Mouse (Mus musculus): ENCODE measurements around the gene Ptprm. TPM values are rescaled to one million over a fixed set of nuclear protein-coding genes. Genes with fewer than 3 reads are reported as not detected.

Gene Ptprm
- polyA plus RNA-seq, 1 experiment from 2014 or later = 35.9 TPM

- no peak for ATAC-seq
- no peak overlapping the region for H3K4me2 ChIP-seq (replicated peaks; ENCODE audit: low read depth, low read length)
- TF ChIP-seq CTCF (IDR thresholded peaks at IDR 0.05) (no peak), EP300 (IDR thresholded peaks at IDR 0.05) (no peak)
- H3K36me3 ChIP-seq (ENCODE audit: insufficient read depth, low read length) = no peaks in the 10 kb centered on the region
- H3K4me1 ChIP-seq (ENCODE audit: insufficient read depth, low read depth, low read length) = no peaks in the 10 kb centered on the region; the same call in 1 of the 2 replicates
- 71% methylated on average over 7 of the region's 7 CpGs for WGBS
- no peak for DNase-seq (ENCODE audit: low spot score)
- H3K27ac ChIP-seq (ENCODE audit: low read length) = no peak overlapping the region
- no peak overlapping the region for H3K9ac ChIP-seq (replicated peaks; ENCODE audit: low read depth)
- no peaks in the 10 kb centered on the region for H3K27me3 ChIP-seq (replicated peaks; ENCODE audit: insufficient read depth, low read length)
- no peak overlapping the region for H3K4me3 ChIP-seq (ENCODE audit: low read depth, low read length)
- H3K9me3 ChIP-seq (ENCODE audit: low read length) = no peaks in the 10 kb centered on the region
These were observed 282.8 kb downstream of the Ptprm start for GRCm38 (mm10) chr17:67071231-67072009.

GRCm38 (mm10) chr17:67063611-67064010, 290.6 kb downstream of the Ptprm start:
- TF ChIP-seq EP300 (IDR thresholded peaks at IDR 0.05) = no peak
- TF ChIP-seq CTCF (IDR thresholded peaks at IDR 0.05) = no peak
- no peak overlapping the region for H3K4me2 ChIP-seq (replicated peaks; ENCODE audit: low read depth, low read length)
- 60% methylated on average over 5 of the region's 5 CpGs for WGBS
- no peaks in the 10 kb centered on the region for H3K36me3 ChIP-seq (ENCODE audit: insufficient read depth, low read length)
- no peaks in the 10 kb centered on the region for H3K4me1 ChIP-seq (ENCODE audit: insufficient read depth, low read depth, low read length)
- ATAC-seq (no peak), DNase-seq (ENCODE audit: low spot score) (no peak)
- no peak overlapping the region for H3K27ac ChIP-seq (ENCODE audit: low read length)
- no peak overlapping the region for H3K4me3 ChIP-seq (ENCODE audit: low read depth, low read length)
- no peak overlapping the region for H3K9ac ChIP-seq (replicated peaks; ENCODE audit: low read depth)
- H3K9me3 ChIP-seq (ENCODE audit: low read length) = no peaks in the 10 kb centered on the region
- H3K27me3 ChIP-seq (replicated peaks; ENCODE audit: insufficient read depth, low read length) = no peaks in the 10 kb centered on the region

GRCm38 (mm10) chr17:67055681-67056080, 298.6 kb downstream of the Ptprm start:
- Histone ChIP-seq H3K4me1 (ENCODE audit: insufficient read depth, low read depth, low read length) (no peaks in the 10 kb centered on the region), H3K9ac (replicated peaks; ENCODE audit: low read depth) (no peak overlapping the region), H3K4me2 (replicated peaks; ENCODE audit: low read depth, low read length) (no peak overlapping the region), H3K27ac (ENCODE audit: low read length) (no peak overlapping the region), H3K4me3 (ENCODE audit: low read depth, low read length) (no peak overlapping the region), H3K9me3 (ENCODE audit: low read length) (no peaks in the 10 kb centered on the region), H3K27me3 (replicated peaks; ENCODE audit: insufficient read depth, low read length) (no peaks in the 10 kb centered on the region), H3K36me3 (ENCODE audit: insufficient read depth, low read length) (no peaks in the 10 kb centered on the region)
- TF ChIP-seq EP300 (IDR thresholded peaks at IDR 0.05) = no peak
- no peak for TF ChIP-seq CTCF (IDR thresholded peaks at IDR 0.05)
- 88% methylated on average over 6 of the region's 6 CpGs for WGBS
- ATAC-seq (no peak), DNase-seq (ENCODE audit: low spot score) (no peak)

- 92% methylated on average over 10 of the region's 10 CpGs for WGBS
- no peak for TF ChIP-seq EP300 (IDR thresholded peaks at IDR 0.05)
- TF ChIP-seq CTCF (IDR thresholded peaks at IDR 0.05) = no peak
- Histone ChIP-seq H3K9me3 (ENCODE audit: low read length) (no peaks in the 10 kb centered on the region), H3K9ac (replicated peaks; ENCODE audit: low read depth) (no peak overlapping the region), H3K36me3 (ENCODE audit: insufficient read depth, low read length) (no peaks in the 10 kb centered on the region), H3K4me2 (replicated peaks; ENCODE audit: low read depth, low read length) (no peak overlapping the region), H3K27ac (ENCODE audit: low read length) (no peak overlapping the region), H3K4me3 (ENCODE audit: low read depth, low read length) (no peak overlapping the region), H3K4me1 (ENCODE audit: insufficient read depth, low read depth, low read length) (no peaks in the 10 kb centered on the region), H3K27me3 (replicated peaks; ENCODE audit: insufficient read depth, low read length) (no peaks in the 10 kb centered on the region)
- ATAC-seq (no peak), DNase-seq (ENCODE audit: low spot score) (no peak)
These were observed 300.1 kb downstream of the Ptprm start for GRCm38 (mm10) chr17:67054202-67054601.

- no peak overlapping the region for H3K4me3 ChIP-seq (ENCODE audit: low read depth, low read length)
- H3K9ac ChIP-seq (replicated peaks; ENCODE audit: low read depth) = no peak overlapping the region
- H3K4me2 ChIP-seq (replicated peaks; ENCODE audit: low read depth, low read length) = no peak overlapping the region
- no peaks in the 10 kb centered on the region for H3K4me1 ChIP-seq (ENCODE audit: insufficient read depth, low read depth, low read length)
- no peak for TF ChIP-seq CTCF (IDR thresholded peaks at IDR 0.05)
- no peak for TF ChIP-seq EP300 (IDR thresholded peaks at IDR 0.05)
- no peak overlapping the region for H3K27ac ChIP-seq (ENCODE audit: low read length)
- H3K27me3 ChIP-seq (replicated peaks; ENCODE audit: insufficient read depth, low read length) = no peaks in the 10 kb centered on the region
- no peaks in the 10 kb centered on the region for H3K36me3 ChIP-seq (ENCODE audit: insufficient read depth, low read length)
- WGBS = 74% methylated on average over 11 of the region's 11 CpGs
- DNase-seq (ENCODE audit: low spot score) = no peak
- ATAC-seq = no peak
- H3K9me3 ChIP-seq (ENCODE audit: low read length) = no peaks in the 10 kb centered on the region
These were observed 301.5 kb downstream of the Ptprm start for GRCm38 (mm10) chr17:67052624-67053314.

GRCm38 (mm10) chr17:67047697-67048096, 306.6 kb downstream of the Ptprm start:
- no peak overlapping the region for H3K9ac ChIP-seq (replicated peaks; ENCODE audit: low read depth)
- no peaks in the 10 kb centered on the region for H3K36me3 ChIP-seq (ENCODE audit: insufficient read depth, low read length)
- H3K9me3 ChIP-seq (ENCODE audit: low read length) = no peaks in the 10 kb centered on the region
- DNase-seq (ENCODE audit: low spot score) = no peak
- H3K27ac ChIP-seq (ENCODE audit: low read length) = no peak overlapping the region
- no peak overlapping the region for H3K4me3 ChIP-seq (ENCODE audit: low read depth, low read length)
- H3K4me1 ChIP-seq (ENCODE audit: insufficient read depth, low read depth, low read length) = no peaks in the 10 kb centered on the region
- H3K4me2 ChIP-seq (replicated peaks; ENCODE audit: low read depth, low read length) = no peak overlapping the region
- no peak for ATAC-seq
- H3K27me3 ChIP-seq (replicated peaks; ENCODE audit: insufficient read depth, low read length) = no peaks in the 10 kb centered on the region
- 77% methylated on average over 4 of the region's 4 CpGs for WGBS
- TF ChIP-seq CTCF (IDR thresholded peaks at IDR 0.05) (no peak), EP300 (IDR thresholded peaks at IDR 0.05) (no peak)
